Mouse (Mus musculus): Measurements from ENCODE around the gene Mxra8. TPM values are rescaled to one million over a fixed set of nuclear protein-coding genes. Genes with fewer than 3 reads are reported as not detected.

Mxra8 gene
- polyA plus RNA-seq, 1 experiment from 2014 or later: 330 TPM

DNA sequence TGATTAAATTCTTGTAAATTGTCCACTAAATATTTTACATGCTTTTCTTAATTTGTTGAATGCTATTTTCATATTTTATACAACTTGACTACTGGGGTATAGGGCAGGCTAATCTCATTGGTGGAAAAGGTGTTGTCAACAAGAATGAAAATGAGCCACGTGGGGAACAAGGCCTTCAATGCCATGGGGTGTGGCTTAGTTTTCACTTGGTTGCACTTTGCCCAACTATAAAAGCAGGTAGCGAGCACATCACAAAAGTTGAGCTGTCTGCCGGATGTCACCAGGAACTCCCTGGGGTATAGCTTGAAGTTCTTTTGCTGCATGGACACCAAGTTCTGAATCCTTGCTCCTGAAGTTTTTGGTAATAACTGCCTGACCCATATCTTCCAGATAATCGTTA, 21.9 kb upstream of the Mxra8 start:
- Histone ChIP-seq H3K4me3 (ENCODE audit: low read depth, low read length) (no peak overlapping the region), H3K36me3 (ENCODE audit: insufficient read depth, low read length) (peaks cover 48% of the 10 kb centered on the region), H3K4me1 (ENCODE audit: insufficient read depth, low read depth, low read length) (peaks cover 9% of the 10 kb centered on the region; the same call in 1 of the 2 replicates), H3K4me2 (replicated peaks; ENCODE audit: low read depth, low read length) (no peak overlapping the region), H3K9me3 (ENCODE audit: low read length) (no peaks in the 10 kb centered on the region), H3K27ac (ENCODE audit: low read length) (no peak overlapping the region), H3K9ac (replicated peaks; ENCODE audit: low read depth) (no peak overlapping the region), H3K27me3 (replicated peaks; ENCODE audit: insufficient read depth, low read length) (no peaks in the 10 kb centered on the region)
- ATAC-seq (no peak), DNase-seq (ENCODE audit: low spot score) (no peak)
- WGBS: 84% methylated on average over 4 of the region's 4 CpGs
- no peak for TF ChIP-seq CTCF (IDR thresholded peaks at IDR 0.05)

DNA sequence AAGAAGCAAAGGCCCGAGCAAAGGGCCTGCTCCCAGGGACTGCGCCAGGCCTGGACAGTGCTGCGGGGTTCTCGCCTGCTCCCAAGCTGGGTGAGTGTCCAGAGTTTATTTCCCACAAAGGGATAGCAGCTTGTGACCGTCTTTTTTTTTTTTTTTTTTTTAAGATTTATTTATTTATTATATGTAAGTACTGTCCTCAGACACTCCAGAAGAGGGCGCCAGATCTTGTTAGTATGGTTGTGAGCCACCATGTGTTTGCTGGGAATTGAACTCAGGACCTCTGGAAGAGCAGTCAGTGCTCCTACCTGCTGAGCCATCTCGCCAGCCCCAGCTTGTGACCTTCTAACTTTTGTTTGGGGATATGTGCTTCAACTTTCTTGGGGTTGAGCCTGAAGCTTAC, 18.5 kb upstream of the Mxra8 start:
- no peak for ATAC-seq
- peak; percentile 46 for TF ChIP-seq CTCF (IDR thresholded peaks at IDR 0.05)
- TF ChIP-seq EP300 (IDR thresholded peaks at IDR 0.05): no peak
- no peak overlapping the region for H3K27ac ChIP-seq (ENCODE audit: low read length)
- no peaks in the 10 kb centered on the region for H3K27me3 ChIP-seq (replicated peaks; ENCODE audit: insufficient read depth, low read length)
- no peak overlapping the region for H3K4me3 ChIP-seq (ENCODE audit: low read depth, low read length)
- 71% methylated on average over 7 of the region's 7 CpGs for WGBS
- H3K4me2 ChIP-seq (replicated peaks; ENCODE audit: low read depth, low read length): no peak overlapping the region
- peaks cover 76% of the 10 kb centered on the region for H3K36me3 ChIP-seq (ENCODE audit: insufficient read depth, low read length)
- DNase-seq (ENCODE audit: low spot score): no peak
- no peaks in the 10 kb centered on the region for H3K4me1 ChIP-seq (ENCODE audit: insufficient read depth, low read depth, low read length)
- H3K9me3 ChIP-seq (ENCODE audit: low read length): no peaks in the 10 kb centered on the region
- H3K9ac ChIP-seq (replicated peaks; ENCODE audit: low read depth): no peak overlapping the region

DNA sequence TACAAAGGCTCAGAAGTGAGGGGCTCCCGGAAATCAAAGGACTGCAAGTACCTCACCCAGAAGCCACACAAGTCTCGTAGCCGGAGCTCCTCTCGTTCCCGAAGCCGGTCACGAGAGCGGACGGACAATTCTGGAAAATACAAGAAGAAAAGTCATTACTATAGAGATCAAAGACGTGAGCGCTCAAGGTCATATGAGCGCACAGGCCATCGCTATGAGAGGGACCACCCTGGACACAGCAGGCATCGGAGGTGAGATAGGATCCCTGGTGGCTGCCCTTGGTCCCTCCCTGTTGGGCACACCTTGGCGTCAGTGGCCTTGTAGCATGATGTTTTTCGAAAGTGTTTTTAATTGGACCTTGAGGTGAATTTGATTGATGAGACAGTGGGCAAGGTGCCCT, 16.0 kb upstream of the Mxra8 start:
- Histone ChIP-seq H3K9ac (replicated peaks; ENCODE audit: low read depth) (no peak overlapping the region), H3K36me3 (ENCODE audit: insufficient read depth, low read length) (peaks cover 63% of the 10 kb centered on the region), H3K4me1 (ENCODE audit: insufficient read depth, low read depth, low read length) (no peaks in the 10 kb centered on the region), H3K4me2 (replicated peaks; ENCODE audit: low read depth, low read length) (no peak overlapping the region), H3K9me3 (ENCODE audit: low read length) (no peaks in the 10 kb centered on the region), H3K27me3 (replicated peaks; ENCODE audit: insufficient read depth, low read length) (no peaks in the 10 kb centered on the region), H3K4me3 (ENCODE audit: low read depth, low read length) (no peak overlapping the region), H3K27ac (ENCODE audit: low read length) (no peak overlapping the region)
- ATAC-seq (no peak), DNase-seq (ENCODE audit: low spot score) (no peak)
- no peak for TF ChIP-seq EP300 (IDR thresholded peaks at IDR 0.05)
- TF ChIP-seq CTCF (IDR thresholded peaks at IDR 0.05): no peak
- WGBS: 94% methylated on average over 16 of the region's 16 CpGs

DNA sequence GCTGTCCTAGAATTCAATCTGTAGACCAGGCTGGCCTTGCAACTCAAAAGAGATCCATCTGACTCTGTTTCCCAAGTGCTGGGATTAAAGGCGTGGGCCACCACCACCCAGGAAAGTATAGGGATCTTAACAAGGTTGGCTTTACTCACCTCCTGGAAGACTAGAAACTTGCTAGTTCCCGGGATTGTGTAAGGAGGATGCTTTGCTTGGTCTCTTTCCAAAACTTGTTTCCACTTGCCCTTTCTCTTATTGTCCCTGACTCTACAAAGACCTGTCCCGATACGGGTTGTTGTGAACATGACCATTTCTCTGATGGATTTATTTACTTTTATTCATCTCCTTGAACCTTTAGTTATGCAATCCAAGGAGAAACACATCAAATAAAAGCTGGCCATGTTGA, 9.6 kb upstream of the Mxra8 start:
- whole genome bisulfite sequencing: 84% methylated on average over 4 of the region's 4 CpGs
- H3K9ac ChIP-seq (replicated peaks; ENCODE audit: low read depth): no peak overlapping the region
- peaks cover 8% of the 10 kb centered on the region for H3K36me3 ChIP-seq (ENCODE audit: insufficient read depth, low read length)
- no peak overlapping the region for H3K4me3 ChIP-seq (ENCODE audit: low read depth, low read length)
- no peak for TF ChIP-seq EP300 (IDR thresholded peaks at IDR 0.05)
- TF ChIP-seq CTCF (IDR thresholded peaks at IDR 0.05): no peak
- H3K27me3 ChIP-seq (replicated peaks; ENCODE audit: insufficient read depth, low read length): no peaks in the 10 kb centered on the region
- no peaks in the 10 kb centered on the region for H3K9me3 ChIP-seq (ENCODE audit: low read length)
- peaks cover 6% of the 10 kb centered on the region; the same call in 1 of the 2 replicates for H3K4me1 ChIP-seq (ENCODE audit: insufficient read depth, low read depth, low read length)
- no peak overlapping the region for H3K27ac ChIP-seq (ENCODE audit: low read length)
- H3K4me2 ChIP-seq (replicated peaks; ENCODE audit: low read depth, low read length): no peak overlapping the region
- ATAC-seq: no peak
- DNase-seq (ENCODE audit: low spot score): no peak

DNA sequence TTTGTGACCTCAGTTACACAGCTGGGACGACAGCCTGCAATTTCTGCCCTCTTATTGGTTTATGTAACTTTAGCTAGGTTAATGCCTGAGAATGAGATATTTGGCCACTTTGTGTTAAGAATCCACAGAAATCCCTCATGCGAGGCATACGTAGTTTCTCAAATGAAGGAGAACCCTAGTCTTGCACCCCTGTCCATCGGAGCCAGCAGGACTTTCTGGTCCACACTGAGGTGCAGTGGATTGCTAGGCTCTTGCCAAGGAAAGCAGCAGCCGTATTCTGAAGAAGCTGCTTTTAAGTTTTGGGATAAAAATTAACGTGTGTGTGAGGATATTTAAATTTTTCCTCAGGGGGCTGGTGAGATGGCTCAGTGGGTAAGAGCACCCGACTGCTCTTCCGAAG, 8.9 kb upstream of the Mxra8 start:
- H3K4me1 ChIP-seq (ENCODE audit: insufficient read depth, low read depth, low read length): peaks cover 6% of the 10 kb centered on the region; the same call in 1 of the 2 replicates
- DNase-seq (ENCODE audit: low spot score): no peak
- TF ChIP-seq EP300 (IDR thresholded peaks at IDR 0.05): no peak
- no peak for TF ChIP-seq CTCF (IDR thresholded peaks at IDR 0.05)
- peaks cover under 1% of the 10 kb centered on the region for H3K36me3 ChIP-seq (ENCODE audit: insufficient read depth, low read length)
- peak overlapping the region; percentile 98; the same call in 1 of the 2 replicates for H3K4me2 ChIP-seq (replicated peaks; ENCODE audit: low read depth, low read length)
- no peaks in the 10 kb centered on the region for H3K27me3 ChIP-seq (replicated peaks; ENCODE audit: insufficient read depth, low read length)
- 49% methylated on average over 8 of the region's 8 CpGs for WGBS
- H3K9me3 ChIP-seq (ENCODE audit: low read length): no peaks in the 10 kb centered on the region
- H3K9ac ChIP-seq (replicated peaks; ENCODE audit: low read depth): no peak overlapping the region
- no peak for ATAC-seq
- H3K4me3 ChIP-seq (ENCODE audit: low read depth, low read length): no peak overlapping the region; the same call in 1 of the 2 replicates
- H3K27ac ChIP-seq (ENCODE audit: low read length): no peak overlapping the region

DNA sequence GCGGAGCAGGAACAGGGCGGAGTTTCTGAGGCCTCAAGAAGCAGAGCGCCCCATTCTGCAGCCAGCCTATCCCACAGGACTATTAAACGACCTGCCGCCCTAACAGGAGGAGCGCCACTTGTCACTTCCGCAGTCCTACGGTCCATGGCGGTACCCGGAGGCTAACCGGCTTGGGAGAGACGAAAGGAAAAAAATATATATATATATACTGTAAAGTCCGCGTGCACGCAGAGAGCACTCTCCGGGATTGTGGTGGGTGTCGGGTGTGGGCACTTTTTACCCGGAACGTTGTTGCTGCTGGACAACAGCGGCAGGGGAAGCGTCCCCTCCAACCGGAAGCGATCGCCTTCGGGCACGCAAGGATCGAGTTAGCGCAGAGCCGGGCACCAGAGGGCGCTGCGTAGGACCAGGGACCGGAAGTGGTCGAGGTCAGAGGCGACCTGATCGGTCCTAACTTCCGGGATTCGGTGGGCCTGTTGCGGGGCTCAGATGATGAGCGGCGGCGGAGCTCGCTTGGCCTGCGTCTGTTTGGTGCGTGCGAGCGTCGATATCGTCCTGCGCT, 8.2 kb upstream of the Mxra8 start, which contains the start of gene Aurkaip1:
Aurkaip1 (plus strand) TSS at position 68 of the 562 bp plus-strand sequence.
- Histone ChIP-seq H3K9ac (replicated peaks; ENCODE audit: low read depth) (peak within 1 kb of the TSS; percentile 78), H3K4me1 (ENCODE audit: insufficient read depth, low read depth, low read length) (peaks cover 6% of the 10 kb centered on the region; the same call in 1 of the 2 replicates), H3K4me2 (replicated peaks; ENCODE audit: low read depth, low read length) (peak within 1 kb of the TSS; percentile 98), H3K27me3 (replicated peaks; ENCODE audit: insufficient read depth, low read length) (no peaks in the 10 kb centered on the region), H3K4me3 (ENCODE audit: low read depth, low read length) (peak within 1 kb of the TSS; percentile 76), H3K36me3 (ENCODE audit: insufficient read depth, low read length) (no peaks in the 10 kb centered on the region; the same call in 1 of the 2 replicates), H3K9me3 (ENCODE audit: low read length) (no peaks in the 10 kb centered on the region), H3K27ac (ENCODE audit: low read length) (peak within 1 kb of the TSS; percentile 71)
- peak; percentile 97 for DNase-seq (ENCODE audit: low spot score)
- peak; percentile 95 for ATAC-seq
- under 1% methylated on average over 49 of the region's 49 CpGs for WGBS
- TF ChIP-seq EP300 (IDR thresholded peaks at IDR 0.05) (no peak), CTCF (IDR thresholded peaks at IDR 0.05) (peak; percentile 93)

All from lung, postnatal 0 days (tissue).